Mouse (Mus musculus): ENCODE results near the gene Thap2. TPM values are rescaled to one million over a fixed set of nuclear protein-coding genes. Genes with fewer than 3 reads are reported as not detected.

Gene Thap2
- polyA plus RNA-seq, 1 experiment from 2014 or later: 19.1 TPM

GRCm38 (mm10) chr10:115321317-115322035 lies 62.8 kb downstream of the Thap2 start:
- WGBS: 78% methylated on average over 5 of the region's 5 CpGs
- no peaks in the 10 kb centered on the region for H3K9me3 ChIP-seq
- no peaks in the 10 kb centered on the region for H3K27me3 ChIP-seq (ENCODE audit: poor library complexity, severe bottlenecking)
- H3K4me1 ChIP-seq: peaks cover 4% of the 10 kb centered on the region
- H3K27ac ChIP-seq: no peak overlapping the region
- DNase-seq (ENCODE audit: extremely low spot score, low spot score): no peak
- no peaks in the 10 kb centered on the region for H3K36me3 ChIP-seq (replicated peaks)
- no peak overlapping the region for H3K4me3 ChIP-seq

Other genes with a start within 250 kb of the Thap2 start
- gene Tph2, start 199.4 kb downstream of the Thap2 start, polyA plus RNA-seq (2016; fragmentation: Nextera tagmentation; extraction: Ambion mirVana): not detected in 2 replicates
- 44.7 and 52.4 TPM in 2 replicates for gene Tbc1d15, start 133.0 kb downstream of the Thap2 start, polyA plus RNA-seq (2016; fragmentation: Nextera tagmentation; extraction: Ambion mirVana)
- gene Rab21, start 68.8 kb downstream of the Thap2 start, polyA plus RNA-seq (2016; fragmentation: Nextera tagmentation; extraction: Ambion mirVana): 3.0 and 3.1 TPM in 2 replicates
- gene Tmem19, start 21.9 kb downstream of the Thap2 start, polyA plus RNA-seq (2016; fragmentation: Nextera tagmentation; extraction: Ambion mirVana): 27.3 and 30.1 TPM in 2 replicates
- gene Zfc3h1, start 516 bp upstream of the Thap2 start, polyA plus RNA-seq (2016; fragmentation: Nextera tagmentation; extraction: Ambion mirVana): 14.7 and 18.0 TPM in 2 replicates
- not detected in 2 replicates for gene A930009A15Rik, start 185.5 kb upstream of the Thap2 start, polyA plus RNA-seq (2016; fragmentation: Nextera tagmentation; extraction: Ambion mirVana)
- 1.7 and 2.2 TPM in 2 replicates for gene Lgr5, start 203.3 kb upstream of the Thap2 start, polyA plus RNA-seq (2016; fragmentation: Nextera tagmentation; extraction: Ambion mirVana)

Data from forebrain, embryonic 10.5 days (tissue).